Mouse (Mus musculus) megakaryocyte, embryonic 14.5 days (primary cell): ENCODE results near the gene Gm44965.

ENCODE experiments used
- FLI1 ChIP-seq: IDR thresholded peaks from 2 replicates; pipeline ENCODE4 v1.6.1; 2012; ENCODE audit warnings: low read length, inconsistent platforms, mixed read lengths
- GATA1 ChIP-seq: IDR thresholded peaks from 3 replicates; pipeline ENCODE4 v1.6.1; 2012; ENCODE audit warnings: mixed read lengths, low read length, inconsistent platforms, borderline replicate concordance

- TF ChIP-seq FLI1 (no peak), GATA1 (no peak)
Measured at GRCm38 (mm10) chr6:48635105-48635504, 41.4 kb downstream of the Gm44965 start.
